Mouse (Mus musculus): Measurements from ENCODE around the gene Pithd1.

Gene Pithd1

DNA sequence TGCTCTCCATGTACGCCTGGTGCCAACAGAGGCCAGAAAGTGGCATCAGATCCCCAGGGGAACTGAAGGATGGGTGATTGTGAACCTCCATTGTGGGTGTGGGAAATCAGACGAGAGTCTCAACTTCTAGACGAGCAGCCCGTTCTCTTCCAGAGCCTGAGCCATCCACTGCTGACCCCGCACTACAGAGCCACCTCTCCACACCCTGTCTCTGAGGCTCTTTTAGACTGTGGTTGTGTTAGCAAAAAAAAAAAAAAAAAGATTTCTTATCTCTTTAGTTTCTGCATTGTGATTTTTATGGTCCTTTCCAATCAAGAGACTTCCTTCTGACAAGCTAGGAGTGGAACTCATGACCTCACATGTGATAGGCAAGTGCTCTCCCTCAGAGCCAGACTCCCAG, 57.7 kb downstream of the Pithd1 start:
- no peak for DNase-seq (ENCODE audit: low read depth, low spot score)

DNA sequence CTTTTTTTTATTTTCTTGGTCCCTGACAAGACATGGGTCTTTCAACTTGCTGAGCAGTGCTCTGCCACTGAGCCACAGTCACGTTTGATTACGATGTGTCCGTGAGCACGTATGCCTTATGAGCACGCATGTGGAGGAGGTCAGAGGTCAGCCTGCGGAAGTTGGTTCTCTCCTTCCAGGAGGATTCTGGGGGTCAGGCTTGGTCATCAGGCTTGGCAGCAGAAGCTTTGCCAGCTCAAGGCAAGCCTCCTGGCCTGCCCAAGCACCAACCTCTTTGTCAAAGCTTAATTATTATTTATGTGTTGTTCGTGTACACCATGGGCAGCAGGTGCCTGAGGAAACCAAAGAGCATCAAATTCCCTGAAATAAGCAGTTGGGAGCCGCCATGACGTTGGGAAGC, 58.7 kb downstream of the Pithd1 start:
- no peak for DNase-seq (ENCODE audit: low read depth, low spot score)

DNA sequence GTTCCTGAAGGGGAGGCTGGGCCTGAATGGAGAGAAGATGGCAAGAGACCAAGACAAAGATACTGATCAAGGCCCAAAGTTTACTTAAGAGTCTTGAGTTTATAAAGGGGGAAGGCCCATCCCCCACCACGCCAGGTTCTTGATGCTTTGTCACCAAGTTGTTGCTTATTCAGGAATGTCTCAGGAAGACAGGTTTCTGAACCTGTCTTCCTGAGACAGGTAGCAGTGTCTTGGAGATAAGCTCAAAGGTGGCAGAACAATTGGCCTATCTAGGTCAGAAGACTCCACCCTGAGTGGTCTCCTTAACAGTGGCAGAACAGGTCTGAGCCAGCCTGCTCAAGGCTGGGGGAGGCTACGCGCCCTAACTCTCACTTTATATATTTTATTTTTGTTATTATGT, 60.2 kb downstream of the Pithd1 start:
- no peak for DNase-seq (ENCODE audit: low read depth, low spot score)

GRCm38 (mm10) chr4:135926195-135926808, 60.8 kb downstream of the Pithd1 start:
- DNase-seq (ENCODE audit: low read depth, low spot score) = no peak

Data from brain, adult 2 months (tissue).